Mouse (Mus musculus) hindbrain, embryonic 14.5 days (tissue): ENCODE results near the gene Pde4d. TPM values are rescaled to one million over a fixed set of nuclear protein-coding genes. Genes with fewer than 3 reads are reported as not detected.

Source experiments
- ATAC-seq: fragments of 200-750 bp; cut with Nextera tagmentation; 2 replicates; pipeline ENCODE4 v1.8.0; 2017; ENCODE audit warnings: moderate number of reproducible peaks, mild to moderate bottlenecking, moderate TSS enrichment, moderate library complexity; ENCODE audit not compliant: low FRiP score
- DNase-seq: peaks from one replicate; pipeline ENCODE4 v3.0.0-alpha.2; 2015; ENCODE audit warnings: low spot score
- H3K27ac ChIP-seq: fragments of 300-500 bp; sonication (generic); 2 replicates; pipeline ENCODE4 v1.5.1; 2014; ENCODE audit warnings: mild to moderate bottlenecking, moderate library complexity
- H3K27me3 ChIP-seq: fragments of 300-500 bp; sonication (generic); 2 replicates; pipeline ENCODE4 v1.6.1; 2014; ENCODE audit warnings: mild to moderate bottlenecking, low read length, mixed read lengths; ENCODE audit not compliant: control insufficient read depth, insufficient read depth
- H3K36me3 ChIP-seq: fragments of 300-500 bp; sonication (generic); replicated peaks from 2 replicates; pipeline ENCODE4 v1.6.1; 2014; ENCODE audit not compliant: control insufficient read depth, insufficient read depth
- H3K4me1 ChIP-seq: fragments of 300-500 bp; sonication (generic); replicated peaks from 2 replicates; pipeline ENCODE4 v1.6.1; 2014; ENCODE audit warnings: antibody characterized with exemption, low read length, mixed read lengths; ENCODE audit not compliant: control insufficient read depth, insufficient read depth
- H3K4me2 ChIP-seq: fragments of 300-500 bp; sonication (generic); replicated peaks from 2 replicates; pipeline ENCODE4 v1.6.1; 2014; ENCODE audit warnings: mild to moderate bottlenecking, moderate library complexity
- H3K4me3 ChIP-seq: fragments of 300-500 bp; sonication (generic); replicated peaks from 2 replicates; pipeline ENCODE4 v1.5.1; 2014; ENCODE audit warnings: mild to moderate bottlenecking, low read length
- H3K9ac ChIP-seq: fragments of 300-500 bp; sonication (generic); 2 replicates; pipeline ENCODE4 v1.6.1; 2014
- H3K9me3 ChIP-seq: fragments of 300-500 bp; sonication (generic); 2 replicates; pipeline ENCODE4 v1.6.1; 2016; ENCODE audit warnings: low read length; ENCODE audit not compliant: control insufficient read depth
- whole genome bisulfite sequencing: fragments of 180-500 bp; shearing (Covaris S2); extraction: QIAGEN DNeasy Blood & Tissue Kit; methylation state at CpG from one replicate; pipeline ENCODE4 v1.1.7; 2014; 5-methylcytosine and 5-hydroxymethylcytosine counted together
- polyA plus RNA-seq: library from polyadenylated mRNA; unstranded; fragments of >200 nt; fragmentation: Nextera tagmentation; extraction: Ambion mirVana; gene quantifications from 2 replicates; pipeline ENCODE4 v1.2.1, GENCODE M21; 2014

Gene Pde4d
- polyA plus RNA-seq, 1 experiment from 2014 or later = 23.2 TPM

- H3K4me1 ChIP-seq = peaks cover 14% of the 10 kb centered on the region
- no peaks in the 10 kb centered on the region for H3K36me3 ChIP-seq
- no peak overlapping the region for H3K4me3 ChIP-seq
- H3K4me2 ChIP-seq = no peak overlapping the region
- H3K27me3 ChIP-seq = no peaks in the 10 kb centered on the region
- H3K9me3 ChIP-seq = no peaks in the 10 kb centered on the region
- ATAC-seq (no peak), DNase-seq (no peak)
- 50% methylated on average over 4 of the region's 4 CpGs for WGBS
- no peak overlapping the region for H3K27ac ChIP-seq
- no peak overlapping the region for H3K9ac ChIP-seq
Measured at GRCm38 (mm10) chr13:109536636-109537035, 1086.9 kb downstream of the Pde4d start.

- H3K27ac ChIP-seq = no peak overlapping the region
- DNase-seq = no peak
- H3K27me3 ChIP-seq = no peaks in the 10 kb centered on the region
- no peak overlapping the region for H3K4me2 ChIP-seq
- no peaks in the 10 kb centered on the region for H3K9me3 ChIP-seq
- H3K4me3 ChIP-seq = no peak overlapping the region
- peaks cover 2% of the 10 kb centered on the region; the same call in 1 of the 2 replicates for H3K4me1 ChIP-seq
- H3K36me3 ChIP-seq = no peaks in the 10 kb centered on the region
- no peak for ATAC-seq
- 56% methylated on average over 3 of the region's 3 CpGs for WGBS
- no peak overlapping the region for H3K9ac ChIP-seq
Measured at GRCm38 (mm10) chr13:109539371-109539770, 1089.6 kb downstream of the Pde4d start.

- Histone ChIP-seq H3K9me3 (no peaks in the 10 kb centered on the region), H3K4me2 (no peak overlapping the region), H3K27me3 (no peaks in the 10 kb centered on the region), H3K9ac (no peak overlapping the region), H3K4me1 (no peaks in the 10 kb centered on the region), H3K36me3 (no peaks in the 10 kb centered on the region), H3K4me3 (no peak overlapping the region), H3K27ac (no peak overlapping the region)
- 66% methylated on average over 4 of the region's 4 CpGs for WGBS
- ATAC-seq (no peak), DNase-seq (no peak)
Measured at GRCm38 (mm10) chr13:109544646-109545045, 1094.9 kb downstream of the Pde4d start.

GRCm38 (mm10) chr13:109546337-109546736 is 1096.6 kb downstream of the Pde4d start:
- no peaks in the 10 kb centered on the region for H3K9me3 ChIP-seq
- H3K4me1 ChIP-seq = no peaks in the 10 kb centered on the region
- WGBS = 80% methylated on average over 18 of the region's 18 CpGs
- H3K27me3 ChIP-seq = no peaks in the 10 kb centered on the region
- H3K4me3 ChIP-seq = no peak overlapping the region
- H3K9ac ChIP-seq = no peak overlapping the region
- H3K36me3 ChIP-seq = no peaks in the 10 kb centered on the region
- ATAC-seq = no peak
- H3K27ac ChIP-seq = no peak overlapping the region
- H3K4me2 ChIP-seq = no peak overlapping the region
- DNase-seq = no peak

- Histone ChIP-seq H3K27ac (no peak overlapping the region), H3K9ac (no peak overlapping the region), H3K36me3 (no peaks in the 10 kb centered on the region), H3K27me3 (no peaks in the 10 kb centered on the region), H3K4me2 (no peak overlapping the region), H3K4me1 (no peaks in the 10 kb centered on the region), H3K4me3 (no peak overlapping the region), H3K9me3 (no peaks in the 10 kb centered on the region)
- 83% methylated on average over 10 of the region's 10 CpGs for WGBS
- DNase-seq (no peak), ATAC-seq (peak; percentile 22; the same call in 1 of the 2 replicates)
Measured at GRCm38 (mm10) chr13:109547006-109547587, 1097.3 kb downstream of the Pde4d start.

GRCm38 (mm10) chr13:109547700-109548099 is 1098.0 kb downstream of the Pde4d start:
- no peak overlapping the region for H3K27ac ChIP-seq
- DNase-seq (peak; percentile 71), ATAC-seq (peak; percentile 70; the same call in 1 of the 2 replicates)
- 40% methylated on average over 6 of the region's 6 CpGs for WGBS
- H3K4me1 ChIP-seq = no peaks in the 10 kb centered on the region
- no peak overlapping the region for H3K9ac ChIP-seq
- H3K4me2 ChIP-seq = no peak overlapping the region
- no peaks in the 10 kb centered on the region for H3K27me3 ChIP-seq
- H3K4me3 ChIP-seq = no peak overlapping the region
- no peaks in the 10 kb centered on the region for H3K36me3 ChIP-seq
- no peaks in the 10 kb centered on the region for H3K9me3 ChIP-seq

GRCm38 (mm10) chr13:109548263-109548662 is 1098.5 kb downstream of the Pde4d start:
- WGBS = 69% methylated on average over 5 of the region's 5 CpGs
- Histone ChIP-seq H3K9me3 (no peaks in the 10 kb centered on the region), H3K27ac (no peak overlapping the region), H3K4me3 (no peak overlapping the region), H3K36me3 (no peaks in the 10 kb centered on the region), H3K4me1 (no peaks in the 10 kb centered on the region), H3K9ac (no peak overlapping the region), H3K4me2 (no peak overlapping the region), H3K27me3 (no peaks in the 10 kb centered on the region)
- ATAC-seq (no peak), DNase-seq (no peak)

GRCm38 (mm10) chr13:109548771-109549555 is 1099.2 kb downstream of the Pde4d start:
- 51% methylated on average over 11 of the region's 11 CpGs for WGBS
- Histone ChIP-seq H3K4me1 (no peaks in the 10 kb centered on the region), H3K9me3 (no peaks in the 10 kb centered on the region), H3K9ac (no peak overlapping the region), H3K4me3 (no peak overlapping the region), H3K36me3 (no peaks in the 10 kb centered on the region), H3K4me2 (no peak overlapping the region), H3K27me3 (no peaks in the 10 kb centered on the region), H3K27ac (peak overlapping the region; percentile 58; the same call in 1 of the 2 replicates)
- DNase-seq = no peak
- ATAC-seq = 0 out of 2 replicates have a peak, but pooled peaks have one; percentile 42

- WGBS = 75% methylated on average over 3 of the region's 3 CpGs
- ATAC-seq = no peak
- no peak overlapping the region for H3K27ac ChIP-seq
- no peaks in the 10 kb centered on the region for H3K4me1 ChIP-seq
- no peak overlapping the region for H3K4me2 ChIP-seq
- H3K36me3 ChIP-seq = no peaks in the 10 kb centered on the region
- no peak overlapping the region for H3K4me3 ChIP-seq
- H3K9ac ChIP-seq = no peak overlapping the region
- H3K27me3 ChIP-seq = no peaks in the 10 kb centered on the region
- DNase-seq = no peak
- H3K9me3 ChIP-seq = no peaks in the 10 kb centered on the region
Measured at GRCm38 (mm10) chr13:109551836-109552235, 1102.1 kb downstream of the Pde4d start.
